Mouse (Mus musculus) bone marrow macrophage, adult 2 months (primary cell): ENCODE data around the gene Odf4.

Experiments
- CTCF ChIP-seq: IDR thresholded peaks from 2 replicates; pipeline ENCODE4 v1.5.1; 2012; ENCODE audit warnings: low read depth, mild to moderate bottlenecking, low read length, moderate library complexity
- POLR2A ChIP-seq: IDR thresholded peaks from 2 replicates; pipeline ENCODE4 v1.6.1; 2012; ENCODE audit warnings: mild to moderate bottlenecking, low read depth, low read length, borderline replicate concordance

DNA sequence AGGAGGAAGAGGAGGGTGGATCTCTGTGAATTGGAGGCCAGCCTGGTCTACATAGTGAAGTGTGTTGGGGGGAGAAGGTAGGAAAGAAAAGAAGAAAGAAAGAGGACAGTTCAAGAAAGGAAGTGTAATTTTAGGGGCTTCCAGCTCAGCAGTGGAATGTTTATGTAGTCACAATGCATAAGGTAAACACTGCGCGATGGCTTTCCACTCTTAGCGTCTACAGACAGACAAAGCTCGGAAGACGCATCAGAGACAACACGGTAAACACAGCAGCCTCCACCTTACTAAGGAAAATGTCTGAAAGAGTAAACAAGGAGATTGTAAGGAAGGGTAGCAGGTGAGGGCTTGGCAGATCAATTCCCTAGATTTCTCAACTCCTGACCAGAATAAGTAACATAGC lies 3.1 kb upstream of the Odf4 start:
- TF ChIP-seq CTCF (no peak), POLR2A (no peak)
